Mouse (Mus musculus) cerebellum, adult 2 months (tissue): ENCODE measurements around the gene Zfp597. TPM values are rescaled to one million over a fixed set of nuclear protein-coding genes. Genes with fewer than 3 reads are reported as not detected.
"Not testable (repeated sequence)": the region's sequence is repeated elsewhere in the genome, so short reads cannot be mapped to it uniquely, and the experiment has no call there.

Experiments used
- DNase-seq, 2 experiments: peaks; one replicate each; pipeline ENCODE4 v3.0.0; 2021
- H3K27ac ChIP-seq: fragments of 200-500 bp; 2 replicates; pipeline ENCODE4 v1.5.1; 2012; ENCODE audit warnings: low read length, control low read depth, inconsistent platforms; ENCODE audit not compliant: insufficient read depth
- H3K27me3 ChIP-seq: fragments of 200-500 bp; 2 replicates; pipeline ENCODE4 v1.6.1; 2012; ENCODE audit warnings: inconsistent platforms, mild to moderate bottlenecking, low read length, moderate library complexity; ENCODE audit not compliant: control insufficient read depth, insufficient read depth
- H3K4me1 ChIP-seq: fragments of 200-500 bp; 2 replicates; pipeline ENCODE4 v1.6.1; 2011; ENCODE audit warnings: low read length; ENCODE audit not compliant: control insufficient read depth, insufficient read depth
- H3K4me3 ChIP-seq: fragments of 200-500 bp; replicated peaks from 2 replicates; pipeline ENCODE3; 2011; ENCODE audit warnings: mild to moderate bottlenecking, low read depth, low read length, control low read depth; ENCODE audit not compliant: insufficient read depth
- CTCF ChIP-seq: fragments of 200-500 bp; IDR thresholded peaks from 2 replicates; pipeline ENCODE4 v1.5.1; 2011; ENCODE audit warnings: low read depth, mild to moderate bottlenecking, control low read depth, low read length, moderate library complexity, borderline replicate concordance; ENCODE audit not compliant: insufficient read depth
- POLR2A ChIP-seq: fragments of 200-500 bp; IDR thresholded peaks from 2 replicates; pipeline ENCODE4 v1.6.1; 2011; ENCODE audit warnings: low read length, control low read depth, borderline replicate concordance; ENCODE audit not compliant: insufficient read depth
- WGBS: fragments of 180-500 bp; shearing (Covaris S2); methylation state at CpG from one replicate; pipeline ENCODE4 v1.1.7; 2018; 5-methylcytosine and 5-hydroxymethylcytosine counted together
- polyA plus RNA-seq: library from polyadenylated mRNA; depleted of rRNA; stranded (reverse); fragments of >200 nt; gene quantifications from 2 replicates; pipeline ENCODE4 v1.2.3, GENCODE M21; 2012; rRNA removed

The Zfp597 gene
- polyA plus RNA-seq, 1 experiment: 14.1 TPM

DNA sequence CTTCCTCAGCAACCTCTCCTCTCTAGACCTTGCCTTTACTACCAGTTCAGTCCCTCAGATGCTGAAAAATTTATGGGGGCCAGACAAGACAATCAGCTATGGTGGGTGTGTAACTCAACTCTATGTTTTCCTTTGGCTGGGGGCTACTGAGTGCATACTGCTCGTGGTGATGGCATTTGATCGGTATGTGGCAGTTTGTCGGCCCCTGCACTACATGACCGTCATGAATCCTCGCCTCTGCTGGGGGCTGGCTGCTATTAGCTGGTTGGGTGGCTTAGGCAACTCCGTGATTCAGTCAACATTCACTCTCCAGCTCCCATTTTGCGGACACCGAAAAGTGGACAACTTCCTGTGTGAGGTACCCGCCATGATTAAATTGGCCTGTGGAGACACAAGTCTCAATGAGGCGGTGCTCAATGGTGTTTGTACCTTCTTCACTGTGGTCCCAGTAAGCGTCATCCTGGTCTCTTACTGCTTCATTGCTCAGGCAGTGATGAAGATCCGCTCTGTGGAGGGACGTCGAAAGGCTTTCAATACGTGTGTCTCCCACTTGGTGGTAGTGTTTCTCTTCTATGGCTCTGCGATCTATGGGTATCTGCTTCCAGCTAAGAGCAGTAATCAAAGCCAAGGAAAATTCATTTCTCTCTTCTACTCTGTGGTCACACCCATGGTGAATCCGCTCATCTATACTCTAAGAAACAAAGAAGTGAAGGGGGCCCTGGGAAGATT, 45.0 kb downstream of the Zfp597 start:
- 48% methylated on average over 17 of the region's 17 CpGs for WGBS
- TF ChIP-seq CTCF (peak; percentile 33; the same call in 1 of the 2 replicates), POLR2A (no peak)
- DNase-seq: no peak

DNA sequence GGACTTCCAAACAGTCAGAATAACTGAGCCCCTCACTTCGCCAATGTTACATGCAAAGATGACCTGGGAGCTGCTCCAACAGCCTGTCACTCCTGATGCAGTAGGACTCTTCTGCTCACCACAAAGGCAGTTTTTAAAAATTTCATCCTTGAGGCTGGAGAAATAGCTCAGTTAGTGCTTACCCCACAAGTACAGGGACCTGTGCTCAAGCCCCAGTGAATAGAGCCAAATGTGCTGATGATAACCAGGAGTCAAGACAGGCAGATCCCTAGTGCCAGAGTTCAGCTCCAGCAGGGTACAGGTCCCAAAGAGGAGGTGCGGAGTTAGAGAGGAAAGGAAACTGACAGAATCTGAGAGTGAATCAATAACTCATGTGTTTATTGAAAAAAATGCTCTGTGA, 48.9 kb downstream of the Zfp597 start:
- 69% methylated on average over 2 of the region's 2 CpGs for WGBS
- TF ChIP-seq POLR2A: no peak
- no peak for TF ChIP-seq CTCF
- Histone ChIP-seq H3K27ac (no peak overlapping the region), H3K4me1 (no peaks in the 10 kb centered on the region), H3K27me3 (no peaks in the 10 kb centered on the region), H3K4me3 (no peak overlapping the region)
- no peak for DNase-seq

More for the DNA sequence above, 45.0 kb downstream of the Zfp597 start:
- H3K4me1 ChIP-seq: no peaks in the 10 kb centered on the region
- no peak overlapping the region for H3K27ac ChIP-seq
- H3K27me3 ChIP-seq: no peaks in the 10 kb centered on the region
- no peak overlapping the region for H3K4me3 ChIP-seq

DNA sequence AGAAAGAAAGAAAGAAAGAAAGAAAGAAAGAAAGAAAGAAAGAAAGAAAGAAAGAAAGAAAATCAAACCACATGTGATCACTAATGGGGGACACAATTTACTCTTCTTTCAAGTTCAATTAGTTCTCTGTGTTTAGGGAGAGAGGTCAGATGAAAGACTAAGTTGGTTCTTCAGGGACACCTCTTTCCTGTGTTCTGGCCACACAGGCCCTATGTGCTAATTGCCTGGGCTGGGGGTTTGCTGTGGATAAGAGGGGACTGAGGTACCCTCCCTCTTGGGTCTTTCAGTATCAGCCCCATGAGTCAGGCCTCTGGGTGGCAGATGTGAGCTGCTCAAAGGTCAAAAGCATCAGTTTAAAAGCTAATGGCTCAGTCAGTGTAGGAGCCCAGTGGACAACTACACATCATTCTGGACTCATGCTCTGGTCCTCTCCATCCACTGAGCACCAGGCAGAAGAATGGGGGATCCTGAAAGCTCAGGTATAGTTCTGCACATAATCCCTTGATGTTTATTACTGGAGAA, 53.7 kb downstream of the Zfp597 start, which contains the start of gene Olfr15:
Olfr15 (plus strand) TSS at position 291 of the 522 bp plus-strand sequence.
- no peaks in the 10 kb centered on the region for H3K4me1 ChIP-seq
- H3K4me3 ChIP-seq: no peak within 1 kb of the TSS
- DNase-seq: no peak
- H3K27ac ChIP-seq: no peak within 1 kb of the TSS
- TF ChIP-seq POLR2A (no peak), CTCF (no peak)
- H3K27me3 ChIP-seq: no peaks in the 10 kb centered on the region

DNA sequence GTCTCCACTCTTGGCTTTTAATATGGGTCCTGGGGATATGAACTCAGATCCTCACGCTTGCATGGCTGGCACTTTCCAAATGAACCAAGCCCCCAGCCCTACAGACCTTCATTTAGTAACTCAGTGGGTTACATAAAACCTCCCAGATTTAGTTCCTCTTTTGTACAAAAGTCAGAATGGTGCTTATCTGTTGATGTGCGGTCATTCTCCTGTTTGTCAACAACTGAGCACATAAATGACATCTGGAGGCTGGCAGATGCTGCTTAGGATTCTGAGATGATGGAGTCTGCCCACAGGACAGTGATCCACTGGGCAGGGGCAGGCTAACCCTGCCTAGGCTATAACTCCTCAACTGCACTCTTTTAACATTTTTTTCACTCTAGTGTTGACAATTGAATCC, 54.6 kb downstream of the Zfp597 start:
- Histone ChIP-seq H3K27me3 (no peaks in the 10 kb centered on the region), H3K4me3 (no peak overlapping the region), H3K27ac (no peak overlapping the region), H3K4me1 (no peaks in the 10 kb centered on the region)
- 84% methylated on average over 2 of the region's 2 CpGs for WGBS
- DNase-seq: no peak
- TF ChIP-seq CTCF (no peak), POLR2A (no peak)

DNA sequence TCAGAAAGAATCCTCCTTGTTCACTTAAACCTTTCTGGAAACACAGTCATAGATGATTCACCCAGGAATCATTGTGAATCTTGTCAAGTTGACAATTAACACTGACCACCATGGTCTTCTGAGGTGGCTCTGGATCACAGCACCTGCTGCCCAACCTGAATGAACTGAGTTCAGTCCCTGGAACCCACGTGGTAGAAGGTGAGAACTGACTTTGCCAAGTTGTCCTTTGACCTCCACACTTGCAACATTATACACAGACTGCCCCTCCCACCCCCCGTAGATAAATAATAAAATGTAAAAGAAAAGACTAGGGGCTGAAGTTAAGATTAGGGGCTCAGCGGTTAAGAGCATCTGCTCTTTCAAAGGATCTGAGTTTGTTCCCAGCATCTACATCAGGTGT, 56.3 kb downstream of the Zfp597 start:
- no peak for DNase-seq
- Histone ChIP-seq H3K27ac (no peak overlapping the region), H3K4me1 (no peaks in the 10 kb centered on the region), H3K4me3 (no peak overlapping the region), H3K27me3 (no peaks in the 10 kb centered on the region)
- WGBS: 59% methylated on average over 3 of the region's 3 CpGs
- TF ChIP-seq CTCF (no peak), POLR2A (no peak)

DNA sequence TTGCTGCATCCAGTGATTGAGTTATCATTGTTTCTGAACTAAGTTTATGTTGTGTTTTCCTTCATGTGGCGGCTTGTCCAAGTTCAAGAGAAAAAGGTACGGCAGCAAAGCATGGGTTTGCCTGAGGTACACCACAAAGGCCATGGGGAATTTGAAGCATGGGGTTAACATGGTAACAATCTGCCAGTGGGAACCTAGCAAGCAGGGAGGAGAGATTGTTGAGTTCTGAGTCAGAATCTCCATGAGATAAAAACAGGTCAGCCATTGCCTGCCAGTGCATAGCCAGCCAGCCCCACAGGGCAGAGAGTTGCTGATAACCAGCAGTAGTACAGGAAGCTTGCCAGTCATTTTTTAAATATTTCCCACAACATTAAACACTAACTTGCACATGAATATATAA, 64.2 kb downstream of the Zfp597 start:
- H3K4me3 ChIP-seq: no peak overlapping the region
- no peaks in the 10 kb centered on the region for H3K4me1 ChIP-seq
- DNase-seq: no peak
- TF ChIP-seq POLR2A (no peak), CTCF (no peak)
- H3K27me3 ChIP-seq: no peaks in the 10 kb centered on the region
- WGBS: 92% methylated on average over 2 of the region's 2 CpGs
- no peak overlapping the region for H3K27ac ChIP-seq

DNA sequence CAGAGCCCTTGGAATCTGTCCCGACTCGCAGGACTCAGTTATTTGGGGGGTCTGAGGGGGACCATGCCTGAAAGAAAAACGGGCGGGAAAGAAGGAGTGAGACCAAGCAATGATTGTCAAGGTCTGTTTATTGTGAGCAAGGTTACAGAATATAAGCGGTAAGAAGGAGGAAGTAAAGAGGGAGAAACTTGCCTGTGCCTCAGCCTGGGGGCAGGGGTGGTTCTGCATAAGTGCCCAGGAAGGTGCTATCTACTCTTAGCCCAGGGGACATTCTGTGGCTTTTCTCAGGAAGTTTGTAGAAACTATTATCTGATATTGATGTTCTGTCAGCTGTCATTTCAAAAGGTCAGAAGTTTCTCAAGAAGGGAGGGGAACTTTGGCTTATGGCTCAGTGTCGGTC, 69.7 kb downstream of the Zfp597 start:
- not testable (repeated sequence) for H3K4me3 ChIP-seq, DNase-seq, H3K27ac ChIP-seq, H3K27me3 ChIP-seq, H3K4me1 ChIP-seq
- 81% methylated on average over 6 of the region's 6 CpGs for WGBS

Other genes with a start within 250 kb of the Zfp597 start
- gene Mefv, start 166.5 kb downstream of the Zfp597 start, polyA plus RNA-seq: not detected in 2 replicates
- 18.5 and 19.6 TPM in 2 replicates for gene Zfp263, start 140.5 kb downstream of the Zfp597 start, polyA plus RNA-seq
- not detected in 2 replicates for gene Olfr15, start 53.7 kb downstream of the Zfp597 start, polyA plus RNA-seq
- 1.8 and 2.2 TPM in 2 replicates for gene Zfp174, start 37.3 kb downstream of the Zfp597 start, polyA plus RNA-seq
- gene Naa60, start 12.2 kb downstream of the Zfp597 start, polyA plus RNA-seq: 115 and 116 TPM in 2 replicates
- 0.69 and 1.4 TPM in 2 replicates for gene Gm20695, start 87 bp upstream of the Zfp597 start, polyA plus RNA-seq
- gene 1700037C18Rik, start 24.1 kb upstream of the Zfp597 start, polyA plus RNA-seq: 4.8 and 5.8 TPM in 2 replicates
- 24.6 and 26.5 TPM in 2 replicates for gene Cluap1, start 24.2 kb upstream of the Zfp597 start, polyA plus RNA-seq
- gene Nlrc3, start 92.1 kb upstream of the Zfp597 start, polyA plus RNA-seq: 2.2 and 2.7 TPM in 2 replicates
- gene Slx4, start 119.2 kb upstream of the Zfp597 start, polyA plus RNA-seq: 39.9 and 43.4 TPM in 2 replicates
- gene Dnase1, start 152.4 kb upstream of the Zfp597 start, polyA plus RNA-seq: 0.20 TPM in 1 of 2 replicates, not detected in the other
- 94.5 and 104 TPM in 2 replicates for gene Trap1, start 193.3 kb upstream of the Zfp597 start, polyA plus RNA-seq